In the genomic region with DNA sequence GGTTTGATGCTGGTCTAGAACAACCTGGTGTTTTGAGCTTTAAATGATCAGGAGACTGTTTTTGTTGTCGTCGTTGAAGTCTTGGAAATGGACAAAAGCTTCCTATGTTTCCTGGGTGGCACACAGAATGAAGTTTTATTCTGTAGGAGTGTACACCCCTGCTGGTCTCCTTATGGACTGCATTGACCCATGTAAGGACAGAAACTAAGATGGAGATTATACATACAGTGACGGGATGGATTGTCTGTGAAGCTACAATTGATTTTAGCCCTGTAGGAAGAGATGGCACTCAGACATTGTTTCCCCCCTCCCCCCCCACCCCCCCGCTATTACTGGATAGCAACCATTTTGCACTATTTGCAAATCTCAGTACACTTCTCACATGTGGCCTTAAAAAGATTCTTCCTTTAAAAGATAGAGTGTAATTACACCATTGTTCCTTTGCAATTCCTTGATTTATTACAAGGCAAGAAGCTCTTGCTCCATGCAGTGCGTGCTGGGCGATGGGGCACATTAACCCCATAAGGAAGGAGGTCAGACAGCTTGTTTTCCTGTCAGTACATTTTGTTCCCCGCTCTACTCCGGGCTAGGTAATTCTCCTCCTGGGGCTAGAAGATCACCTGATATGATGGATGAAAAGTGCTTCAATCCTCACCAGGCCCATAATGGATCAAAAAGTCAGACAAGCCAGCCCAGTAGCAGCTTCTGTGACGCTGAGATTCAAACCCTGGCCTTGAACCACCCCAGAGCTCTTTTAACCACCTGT, we compare ENCODE assay signal across 8 mouse cellular contexts. TPM values are rescaled to one million over a fixed set of nuclear protein-coding genes. Genes with fewer than 3 reads are reported as not detected.
A peak's percentile ranks its signal among the peaks of the same experiment; 100 is the strongest.
DNase-seq lines count a peak whose midpoint lies in the region; ATAC-seq lines count a peak whose summit lies in the region.

No protein-coding gene starts in this region.

- H3K27ac ChIP-seq in neural tube, embryonic 11.5 days (ENCODE audit: low read depth, low read length) = peak overlapping the region; percentile 74
- H3K27ac ChIP-seq in hindbrain, embryonic 16.5 days (ENCODE audit: low read depth, low read length) = peak overlapping the region; percentile 90
- peak overlapping the region; percentile 90 for H3K27ac ChIP-seq in midbrain, embryonic 16.5 days (ENCODE audit: low read length)

- peak; percentile 51 for DNase-seq in adrenal gland, postnatal 14 days
- DNase-seq in adrenal gland, postnatal 4 days (ENCODE audit: low spot score in 2 of 2) = no peak
- no peak for DNase-seq in neural tube, embryonic 11.5 days (ENCODE audit: low spot score)
- no peak for DNase-seq in neural tube, embryonic 10.5 days (ENCODE audit: extremely low spot score, low spot score)
- no peak for DNase-seq in ovary, adult 18-20 months (ENCODE audit: low spot score)
- no peak for DNase-seq in gastrocnemius, postnatal 4 days (ENCODE audit: low spot score in 2 of 2)

- peak overlapping the region; percentile 63 for H3K4me2 ChIP-seq in neural tube, embryonic 11.5 days (ENCODE audit: low read depth)
- H3K4me2 ChIP-seq in hindbrain, embryonic 16.5 days (ENCODE audit: low read length) = peak overlapping the region; percentile 88
- peak overlapping the region; percentile 84 for H3K4me2 ChIP-seq in midbrain, embryonic 16.5 days (ENCODE audit: low read length)

- H3K9me3 ChIP-seq in neural tube, embryonic 11.5 days (ENCODE audit: control insufficient read depth, low read length) = no peaks in the 10 kb centered on the region
- no peaks in the 10 kb centered on the region for H3K9me3 ChIP-seq in hindbrain, embryonic 16.5 days (ENCODE audit: control insufficient read depth, low read length)
- H3K9me3 ChIP-seq in midbrain, embryonic 16.5 days (replicated peaks; ENCODE audit: control insufficient read depth, low read length, poor library complexity, severe bottlenecking) = no peaks in the 10 kb centered on the region

- peak overlapping the region; percentile 66 for H3K4me3 ChIP-seq in neural tube, embryonic 11.5 days (ENCODE audit: low read depth, low read length)
- peak overlapping the region; percentile 76 for H3K4me3 ChIP-seq in hindbrain, embryonic 16.5 days (ENCODE audit: low read length)
- peak overlapping the region; percentile 70 for H3K4me3 ChIP-seq in midbrain, embryonic 16.5 days (ENCODE audit: low read depth, low read length)

- peak; percentile 67 for ATAC-seq in neural tube, embryonic 11.5 days (ENCODE audit: insufficient read depth, low FRiP score, low TSS enrichment)
- ATAC-seq in hindbrain, embryonic 16.5 days = peak; percentile 84
- peak; percentile 85 for ATAC-seq in midbrain, embryonic 16.5 days

- H3K36me3 ChIP-seq in neural tube, embryonic 11.5 days (ENCODE audit: control insufficient read depth, insufficient read depth, low read length) = no peaks in the 10 kb centered on the region
- no peaks in the 10 kb centered on the region for H3K36me3 ChIP-seq in hindbrain, embryonic 16.5 days (ENCODE audit: control insufficient read depth, insufficient read depth, low read length)
- H3K36me3 ChIP-seq in midbrain, embryonic 16.5 days (ENCODE audit: control insufficient read depth, insufficient read depth, low read length) = no peaks in the 10 kb centered on the region

- no peaks in the 10 kb centered on the region for H3K27me3 ChIP-seq in neural tube, embryonic 11.5 days (ENCODE audit: control insufficient read depth, insufficient read depth, low read length)
- H3K27me3 ChIP-seq in hindbrain, embryonic 16.5 days (replicated peaks; ENCODE audit: control insufficient read depth, insufficient read depth, low read length) = no peaks in the 10 kb centered on the region
- no peaks in the 10 kb centered on the region for H3K27me3 ChIP-seq in midbrain, embryonic 16.5 days (ENCODE audit: control insufficient read depth, insufficient read depth, low read depth, low read length)

- WGBS in neural tube, embryonic 11.5 days = 21% methylated on average over 9 of the region's 9 CpGs
- WGBS in hindbrain, embryonic 16.5 days = 23% methylated on average over 9 of the region's 9 CpGs
- 25% methylated on average over 9 of the region's 9 CpGs for WGBS in midbrain, embryonic 16.5 days

- H3K9ac ChIP-seq in neural tube, embryonic 11.5 days (ENCODE audit: low read length) = no peak overlapping the region
- peak overlapping the region; percentile 84 for H3K9ac ChIP-seq in hindbrain, embryonic 16.5 days (ENCODE audit: low read depth, low read length)
- peak overlapping the region; percentile 77 for H3K9ac ChIP-seq in midbrain, embryonic 16.5 days (ENCODE audit: low read depth, low read length)

- H3K4me1 ChIP-seq in neural tube, embryonic 11.5 days (ENCODE audit: control insufficient read depth, insufficient read depth, low read length) = no peaks in the 10 kb centered on the region
- peaks cover 11% of the 10 kb centered on the region for H3K4me1 ChIP-seq in hindbrain, embryonic 16.5 days (ENCODE audit: control insufficient read depth, insufficient read depth, low read depth, low read length)
- H3K4me1 ChIP-seq in midbrain, embryonic 16.5 days (ENCODE audit: control insufficient read depth, insufficient read depth, low read length) = peaks cover 15% of the 10 kb centered on the region

RNA-seq across cellular contexts. Expression of a gene that starts 0.6 kb away (rescaled TPM):
- total RNA-seq in adrenal gland, postnatal 14 days (2021) = 79.5 and 81.4 TPM in 2 replicates
- 10 to 100 TPM; 74.0 to 84.9 TPM for total RNA-seq in adrenal gland, postnatal 4 days (2021)
- 1,025 and 1,092 TPM in 2 replicates for polyA plus RNA-seq in neural tube, embryonic 11.5 days (2014; fragmentation: Nextera tagmentation; extraction: Ambion mirVana)
- 557 and 610 TPM in 2 replicates for polyA plus RNA-seq in hindbrain, embryonic 16.5 days (2015; fragmentation: Nextera tagmentation; extraction: Ambion mirVana)
- polyA plus RNA-seq in midbrain, embryonic 16.5 days (2015; fragmentation: Nextera tagmentation; extraction: Ambion mirVana) = 591 and 787 TPM in 2 replicates
- total RNA-seq in gastrocnemius, postnatal 4 days (2021) = 10 to 100 TPM; 46.4 to 94.9 TPM
